Mouse (Mus musculus): ENCODE measurements around the gene Hspe1.

GRCm38 (mm10) chr1:55055322-55056115 is 32.4 kb upstream of the Hspe1 start:
- TF ChIP-seq CTCF (IDR thresholded peaks at IDR 0.05; ENCODE audit: low read depth, low read length) (no peak), GATA1 (IDR thresholded peaks at IDR 0.05; ENCODE audit: borderline replicate concordance, low read length) (no peak), TAL1 (conservative IDR thresholded peaks at IDR 0.05; ENCODE audit: low read depth, low read length) (no peak), GATA2 (IDR thresholded peaks at IDR 0.05; ENCODE audit: borderline replicate concordance, low read depth, low read length) (no peak), POLR2AphosphoS5 (IDR thresholded peaks at IDR 0.05; ENCODE audit: insufficient replicate concordance, low read depth, low read length) (no peak)

All from G1E (cell line).